Mouse (Mus musculus) lung, embryonic 15.5 days (tissue): ENCODE results near the gene Mta3. TPM values are rescaled to one million over a fixed set of nuclear protein-coding genes. Genes with fewer than 3 reads are reported as not detected.

Source experiments
- ATAC-seq: fragments of 200-750 bp; cut with Nextera tagmentation; 2 replicates; pipeline ENCODE4 v1.8.0; 2017; ENCODE audit warnings: moderate number of reproducible peaks, borderline replicate concordance; ENCODE audit not compliant: low FRiP score, low TSS enrichment; ENCODE audit errors: extremely low read depth
- H3K27ac ChIP-seq: fragments of 300-500 bp; sonication (generic); 2 replicates; pipeline ENCODE4 v1.5.1; 2015; ENCODE audit warnings: moderate library complexity, mild to moderate bottlenecking, inconsistent platforms
- H3K27me3 ChIP-seq: fragments of 300-500 bp; sonication (generic); 2 replicates; pipeline ENCODE4 v1.6.1; 2015; ENCODE audit warnings: inconsistent platforms
- H3K36me3 ChIP-seq: fragments of 300-500 bp; sonication (generic); 2 replicates; pipeline ENCODE4 v1.6.1; 2015; ENCODE audit warnings: inconsistent platforms
- H3K4me1 ChIP-seq: fragments of 300-500 bp; sonication (generic); 2 replicates; pipeline ENCODE4 v1.6.1; 2015; ENCODE audit warnings: inconsistent platforms
- H3K4me2 ChIP-seq: fragments of 300-500 bp; sonication (generic); 2 replicates; pipeline ENCODE4 v1.6.1; 2015; ENCODE audit warnings: inconsistent platforms, mild to moderate bottlenecking, moderate library complexity
- H3K4me3 ChIP-seq: fragments of 300-500 bp; sonication (generic); 2 replicates; pipeline ENCODE4 v1.5.1; 2015; ENCODE audit warnings: mild to moderate bottlenecking, inconsistent platforms
- H3K9ac ChIP-seq: fragments of 300-500 bp; sonication (generic); 2 replicates; pipeline ENCODE4 v1.6.1; 2015; ENCODE audit warnings: inconsistent platforms
- H3K9me3 ChIP-seq: fragments of 300-500 bp; sonication (generic); 2 replicates; pipeline ENCODE4 v1.6.1; 2016; ENCODE audit warnings: inconsistent platforms
- WGBS: fragments of 180-500 bp; shearing (Covaris S2); methylation state at CpG from one replicate; pipeline ENCODE4 v1.1.7; 2015; 5-methylcytosine and 5-hydroxymethylcytosine counted together
- polyA plus RNA-seq: library from polyadenylated mRNA; unstranded; fragments of >200 nt; fragmentation: Nextera tagmentation; extraction: Ambion mirVana; gene quantifications from 2 replicates; pipeline ENCODE4 v1.2.1, GENCODE M21; 2015

The Mta3 gene
- polyA plus RNA-seq, 1 experiment from 2014 or later: 51.5 TPM

GRCm38 (mm10) chr17:83770371-83770770 is 64.4 kb downstream of the Mta3 start:
- no peak overlapping the region for H3K4me3 ChIP-seq
- peaks cover 7% of the 10 kb centered on the region for H3K36me3 ChIP-seq
- ATAC-seq: no peak
- H3K9ac ChIP-seq: no peak overlapping the region
- H3K9me3 ChIP-seq: no peaks in the 10 kb centered on the region
- no peak overlapping the region for H3K27ac ChIP-seq
- no peak overlapping the region for H3K4me2 ChIP-seq
- WGBS: 76% methylated on average over 6 of the region's 6 CpGs
- no peaks in the 10 kb centered on the region for H3K27me3 ChIP-seq
- no peaks in the 10 kb centered on the region for H3K4me1 ChIP-seq

- peaks cover 9% of the 10 kb centered on the region for H3K36me3 ChIP-seq
- no peak for ATAC-seq
- 86% methylated on average over 7 of the region's 7 CpGs for WGBS
- H3K9me3 ChIP-seq: no peaks in the 10 kb centered on the region
- H3K27me3 ChIP-seq: no peaks in the 10 kb centered on the region
- H3K27ac ChIP-seq: no peak overlapping the region
- H3K4me1 ChIP-seq: no peaks in the 10 kb centered on the region
- H3K4me3 ChIP-seq: no peak overlapping the region
- H3K4me2 ChIP-seq: no peak overlapping the region
- H3K9ac ChIP-seq: no peak overlapping the region
Measured at GRCm38 (mm10) chr17:83770931-83771330, 65.0 kb downstream of the Mta3 start.

GRCm38 (mm10) chr17:83772110-83772509 is 66.1 kb downstream of the Mta3 start:
- 77% methylated on average over 9 of the region's 9 CpGs for WGBS
- Histone ChIP-seq H3K9ac (no peak overlapping the region), H3K4me3 (no peak overlapping the region), H3K27ac (no peak overlapping the region), H3K4me1 (no peaks in the 10 kb centered on the region), H3K36me3 (peaks cover 11% of the 10 kb centered on the region), H3K9me3 (no peaks in the 10 kb centered on the region), H3K4me2 (no peak overlapping the region), H3K27me3 (no peaks in the 10 kb centered on the region)
- no peak for ATAC-seq

GRCm38 (mm10) chr17:83772711-83773110 is 66.7 kb downstream of the Mta3 start:
- no peak overlapping the region for H3K4me3 ChIP-seq
- H3K9me3 ChIP-seq: no peaks in the 10 kb centered on the region
- no peaks in the 10 kb centered on the region for H3K4me1 ChIP-seq
- H3K9ac ChIP-seq: no peak overlapping the region
- H3K27ac ChIP-seq: no peak overlapping the region
- H3K36me3 ChIP-seq: peaks cover 10% of the 10 kb centered on the region; the same call in 1 of the 2 replicates
- no peaks in the 10 kb centered on the region for H3K27me3 ChIP-seq
- H3K4me2 ChIP-seq: no peak overlapping the region
- WGBS: 74% methylated on average over 8 of the region's 8 CpGs
- no peak; the same call in 1 of the 2 replicates for ATAC-seq

- Histone ChIP-seq H3K4me2 (no peak overlapping the region), H3K27me3 (no peaks in the 10 kb centered on the region), H3K27ac (no peak overlapping the region), H3K36me3 (0 out of 2 replicates have a peak, but pooled peaks cover 6% of the 10 kb centered on the region), H3K4me1 (no peaks in the 10 kb centered on the region), H3K9me3 (no peaks in the 10 kb centered on the region), H3K9ac (no peak overlapping the region), H3K4me3 (no peak overlapping the region)
- no peak for ATAC-seq
- WGBS: 94% methylated on average over 7 of the region's 7 CpGs
Measured at GRCm38 (mm10) chr17:83776965-83777364, 71.0 kb downstream of the Mta3 start.

GRCm38 (mm10) chr17:83777462-83778051 is 71.6 kb downstream of the Mta3 start:
- WGBS: 81% methylated on average over 9 of the region's 9 CpGs

GRCm38 (mm10) chr17:83780228-83780627 is 74.3 kb downstream of the Mta3 start:
- Histone ChIP-seq H3K4me2 (no peak overlapping the region), H3K27me3 (no peaks in the 10 kb centered on the region), H3K4me1 (no peaks in the 10 kb centered on the region), H3K36me3 (peaks cover 17% of the 10 kb centered on the region; the same call in 1 of the 2 replicates), H3K4me3 (no peak overlapping the region), H3K9ac (no peak overlapping the region), H3K27ac (no peak overlapping the region), H3K9me3 (no peaks in the 10 kb centered on the region)
- no peak for ATAC-seq
- 80% methylated on average over 5 of the region's 5 CpGs for WGBS

More at GRCm38 (mm10) chr17:83777462-83778051, 71.6 kb downstream of the Mta3 start:
- H3K9ac ChIP-seq: no peak overlapping the region
- H3K27me3 ChIP-seq: no peaks in the 10 kb centered on the region
- H3K36me3 ChIP-seq: 0 out of 2 replicates have a peak, but pooled peaks cover 6% of the 10 kb centered on the region
- H3K9me3 ChIP-seq: no peaks in the 10 kb centered on the region
- H3K4me1 ChIP-seq: no peaks in the 10 kb centered on the region
- no peak overlapping the region for H3K27ac ChIP-seq
- no peak overlapping the region for H3K4me3 ChIP-seq
- H3K4me2 ChIP-seq: no peak overlapping the region
- no peak for ATAC-seq

- no peak overlapping the region for H3K9ac ChIP-seq
- H3K9me3 ChIP-seq: no peaks in the 10 kb centered on the region
- H3K4me3 ChIP-seq: no peak overlapping the region
- no peak overlapping the region for H3K27ac ChIP-seq
- 47% methylated on average over 5 of the region's 5 CpGs for WGBS
- no peaks in the 10 kb centered on the region for H3K4me1 ChIP-seq
- H3K27me3 ChIP-seq: no peaks in the 10 kb centered on the region
- H3K4me2 ChIP-seq: no peak overlapping the region
- ATAC-seq: no peak
- H3K36me3 ChIP-seq: peaks cover 14% of the 10 kb centered on the region; the same call in 1 of the 2 replicates
Measured at GRCm38 (mm10) chr17:83782740-83783139, 76.8 kb downstream of the Mta3 start.

- Histone ChIP-seq H3K27me3 (no peaks in the 10 kb centered on the region), H3K4me1 (no peaks in the 10 kb centered on the region), H3K9ac (no peak overlapping the region), H3K9me3 (no peaks in the 10 kb centered on the region), H3K4me3 (no peak overlapping the region), H3K4me2 (no peak overlapping the region), H3K36me3 (peaks cover 14% of the 10 kb centered on the region; the same call in 1 of the 2 replicates), H3K27ac (no peak overlapping the region)
- 93% methylated on average over 6 of the region's 6 CpGs for WGBS
- ATAC-seq: no peak
Measured at GRCm38 (mm10) chr17:83786418-83786817, 80.5 kb downstream of the Mta3 start.

- no peaks in the 10 kb centered on the region for H3K27me3 ChIP-seq
- 88% methylated on average over 5 of the region's 5 CpGs for WGBS
- no peak overlapping the region for H3K9ac ChIP-seq
- H3K4me1 ChIP-seq: no peaks in the 10 kb centered on the region
- H3K36me3 ChIP-seq: 0 out of 2 replicates have a peak, but pooled peaks cover 3% of the 10 kb centered on the region
- no peak overlapping the region for H3K27ac ChIP-seq
- no peak for ATAC-seq
- no peak overlapping the region for H3K4me3 ChIP-seq
- H3K9me3 ChIP-seq: no peaks in the 10 kb centered on the region
- no peak overlapping the region for H3K4me2 ChIP-seq
Measured at GRCm38 (mm10) chr17:83790158-83790557, 84.2 kb downstream of the Mta3 start.

GRCm38 (mm10) chr17:83792388-83792787 is 86.4 kb downstream of the Mta3 start:
- Histone ChIP-seq H3K4me2 (no peak overlapping the region), H3K27ac (no peak overlapping the region), H3K4me3 (no peak overlapping the region), H3K9me3 (no peaks in the 10 kb centered on the region), H3K9ac (no peak overlapping the region), H3K36me3 (0 out of 2 replicates have a peak, but pooled peaks cover 4% of the 10 kb centered on the region), H3K27me3 (no peaks in the 10 kb centered on the region), H3K4me1 (no peaks in the 10 kb centered on the region)
- WGBS: 82% methylated on average over 23 of the region's 23 CpGs
- no peak for ATAC-seq

- no peaks in the 10 kb centered on the region for H3K27me3 ChIP-seq
- 0 out of 2 replicates have a peak, but pooled peaks cover 4% of the 10 kb centered on the region for H3K36me3 ChIP-seq
- no peak for ATAC-seq
- no peak overlapping the region for H3K4me3 ChIP-seq
- H3K27ac ChIP-seq: no peak overlapping the region
- no peak overlapping the region for H3K4me2 ChIP-seq
- WGBS: 92% methylated on average over 17 of the region's 17 CpGs
- no peak overlapping the region for H3K9ac ChIP-seq
- H3K4me1 ChIP-seq: no peaks in the 10 kb centered on the region
- H3K9me3 ChIP-seq: no peaks in the 10 kb centered on the region
Measured at GRCm38 (mm10) chr17:83795121-83795520, 89.2 kb downstream of the Mta3 start.
